Mouse (Mus musculus) liver, adult 2 months (tissue): Measurements from ENCODE around the gene Hes2. TPM values are rescaled to one million over a fixed set of nuclear protein-coding genes. Genes with fewer than 3 reads are reported as not detected.

Experiments used
- DNase-seq: peaks from one replicate; pipeline ENCODE4 v3.0.0-alpha.2; 2011; ENCODE audit warnings: low read depth, low spot score; ENCODE audit errors: extremely low read depth
- H3K27ac ChIP-seq: fragments of 200-500 bp; replicated peaks from 2 replicates; pipeline ENCODE4 v1.5.1; 2012; ENCODE audit warnings: low read depth, mild to moderate bottlenecking, control low read depth, inconsistent platforms, low read length; ENCODE audit not compliant: insufficient read depth
- H3K27me3 ChIP-seq: fragments of 200-500 bp; 2 replicates; pipeline ENCODE4 v1.6.1; 2012; ENCODE audit warnings: mild to moderate bottlenecking, moderate library complexity, low read length, inconsistent platforms; ENCODE audit not compliant: control insufficient read depth, insufficient read depth
- H3K36me3 ChIP-seq: fragments of 200-500 bp; 2 replicates; pipeline ENCODE4 v1.6.1; 2012; ENCODE audit warnings: low read length, inconsistent platforms; ENCODE audit not compliant: control insufficient read depth, insufficient read depth
- H3K4me1 ChIP-seq: fragments of 200-500 bp; 2 replicates; pipeline ENCODE4 v1.6.1; 2011; ENCODE audit warnings: low read length; ENCODE audit not compliant: control insufficient read depth, insufficient read depth
- H3K4me3 ChIP-seq: fragments of 200-500 bp; 2 replicates; pipeline ENCODE4 v1.5.1; 2011; ENCODE audit warnings: low read depth, mild to moderate bottlenecking, control low read depth, low read length, moderate library complexity; ENCODE audit not compliant: insufficient read depth
- H3K79me2 ChIP-seq: fragments of 200-500 bp; 2 replicates; pipeline ENCODE4 v1.6.1; 2012; ENCODE audit warnings: inconsistent platforms, mild to moderate bottlenecking, low read length, moderate library complexity; ENCODE audit not compliant: control insufficient read depth, insufficient read depth
- H3K9ac ChIP-seq: fragments of 200-500 bp; 2 replicates; pipeline ENCODE4 v1.6.1; 2012; ENCODE audit warnings: low read depth, mild to moderate bottlenecking, control low read depth, inconsistent platforms, low read length
- CTCF ChIP-seq: fragments of 200-500 bp; IDR thresholded peaks from 2 replicates; pipeline ENCODE4 v1.5.1; 2011; ENCODE audit warnings: low read depth, low read length, control low read depth
- POLR2A ChIP-seq: fragments of 200-500 bp; IDR thresholded peaks from 2 replicates; pipeline ENCODE4 v1.6.1; 2011; ENCODE audit warnings: low read length, control low read depth; ENCODE audit not compliant: insufficient read depth; ENCODE audit errors: extremely low read depth
- WGBS: fragments of 180-500 bp; shearing (Covaris S2); methylation state at CpG from one replicate; pipeline ENCODE4 v1.1.7; 2018; 5-methylcytosine and 5-hydroxymethylcytosine counted together
- polyA plus RNA-seq: library from polyadenylated mRNA; depleted of rRNA; stranded (reverse); fragments of >200 nt; gene quantifications from 2 replicates; pipeline ENCODE4 v1.2.3, GENCODE M21; 2012; rRNA removed
- total RNA-seq: library from RNA; depleted of rRNA; stranded (reverse); fragments of >200 nt; gene quantifications from 2 replicates; pipeline ENCODE4 v1.2.3, GENCODE M21; 2014; rRNA removed

The Hes2 gene
- total and polyA plus RNA-seq, 2 experiments, result not detected

- Histone ChIP-seq H3K4me3 (no peak overlapping the region), H3K79me2 (peaks cover 12% of the 10 kb centered on the region; the same call in 1 of the 2 replicates), H3K27me3 (no peaks in the 10 kb centered on the region), H3K4me1 (peaks cover 10% of the 10 kb centered on the region), H3K36me3 (no peaks in the 10 kb centered on the region), H3K9ac (no peak overlapping the region), H3K27ac (no peak overlapping the region)
- TF ChIP-seq POLR2A, result no peak
- no peak for TF ChIP-seq CTCF
- no peak for DNase-seq
- 94% methylated on average over 3 of the region's 3 CpGs for WGBS
Measured at GRCm38 (mm10) chr4:152202905-152203304, 44.2 kb downstream of the Hes2 start.

GRCm38 (mm10) chr4:152204663-152205062 is 46.0 kb downstream of the Hes2 start:
- H3K27me3 ChIP-seq, result no peaks in the 10 kb centered on the region
- H3K4me1 ChIP-seq, result peaks cover 9% of the 10 kb centered on the region
- TF ChIP-seq POLR2A (no peak), CTCF (no peak)
- no peak for DNase-seq
- no peak overlapping the region for H3K4me3 ChIP-seq
- no peaks in the 10 kb centered on the region for H3K36me3 ChIP-seq
- H3K27ac ChIP-seq, result no peak overlapping the region
- H3K79me2 ChIP-seq, result peaks cover 12% of the 10 kb centered on the region; the same call in 1 of the 2 replicates
- WGBS, result 77% methylated on average over 6 of the region's 6 CpGs
- no peak overlapping the region for H3K9ac ChIP-seq

- no peak for DNase-seq
- Histone ChIP-seq H3K4me1 (no peaks in the 10 kb centered on the region), H3K27me3 (no peaks in the 10 kb centered on the region), H3K36me3 (no peaks in the 10 kb centered on the region), H3K9ac (no peak overlapping the region), H3K79me2 (peaks cover 3% of the 10 kb centered on the region; the same call in 1 of the 2 replicates), H3K27ac (no peak overlapping the region), H3K4me3 (no peak overlapping the region)
- 86% methylated on average over 6 of the region's 6 CpGs for WGBS
- no peak for TF ChIP-seq POLR2A
- TF ChIP-seq CTCF, result no peak
Measured at GRCm38 (mm10) chr4:152206199-152206598, 47.5 kb downstream of the Hes2 start.

- Histone ChIP-seq H3K79me2 (peaks cover under 1% of the 10 kb centered on the region; the same call in 1 of the 2 replicates), H3K27ac (no peak overlapping the region), H3K4me3 (no peak overlapping the region), H3K9ac (no peak overlapping the region), H3K27me3 (no peaks in the 10 kb centered on the region), H3K36me3 (no peaks in the 10 kb centered on the region), H3K4me1 (peaks cover 7% of the 10 kb centered on the region; the same call in 1 of the 2 replicates)
- DNase-seq, result no peak
- WGBS, result 52% methylated on average over 4 of the region's 4 CpGs
- TF ChIP-seq POLR2A (no peak), CTCF (no peak)
Measured at GRCm38 (mm10) chr4:152209623-152210022, 51.0 kb downstream of the Hes2 start.

Other genes starting within 250 kb of the Hes2 start
- gene Dnajc11, start 225.2 kb upstream of the Hes2 start, total RNA-seq, result 23.9 and 27.4 TPM in 2 replicates
- gene Dnajc11, start 225.2 kb upstream of the Hes2 start, polyA plus RNA-seq, result 47.9 and 52.6 TPM in 2 replicates
- 7.9 and 8.0 TPM in 2 replicates for gene Thap3, start 169.9 kb upstream of the Hes2 start, total RNA-seq
- gene Thap3, start 169.9 kb upstream of the Hes2 start, polyA plus RNA-seq, result 20.8 and 24.1 TPM in 2 replicates
- gene Phf13, start 162.6 kb upstream of the Hes2 start, total RNA-seq, result 1.3 and 1.4 TPM in 2 replicates
- gene Phf13, start 162.6 kb upstream of the Hes2 start, polyA plus RNA-seq, result 1.9 and 2.7 TPM in 2 replicates
- gene Klhl21, start 150.1 kb upstream of the Hes2 start, total RNA-seq, result 25.8 and 30.8 TPM in 2 replicates
- gene Klhl21, start 150.1 kb upstream of the Hes2 start, polyA plus RNA-seq, result 21.8 and 23.9 TPM in 2 replicates
- gene Zbtb48, start 131.2 kb upstream of the Hes2 start, total RNA-seq, result 12.0 and 16.0 TPM in 2 replicates
- 11.8 and 16.6 TPM in 2 replicates for gene Zbtb48, start 131.2 kb upstream of the Hes2 start, polyA plus RNA-seq
- gene Tas1r1, start 120.3 kb upstream of the Hes2 start, total RNA-seq, result not detected in 2 replicates
- gene Tas1r1, start 120.3 kb upstream of the Hes2 start, polyA plus RNA-seq, result not detected in 2 replicates
- gene Nol9, start 119.5 kb upstream of the Hes2 start, total RNA-seq, result 6.1 and 7.7 TPM in 2 replicates
- gene Nol9, start 119.5 kb upstream of the Hes2 start, polyA plus RNA-seq, result 9.8 and 12.3 TPM in 2 replicates
- gene Plekhg5, start 86.4 kb upstream of the Hes2 start, total RNA-seq, result 2.4 and 3.2 TPM in 2 replicates
- gene Plekhg5, start 86.4 kb upstream of the Hes2 start, polyA plus RNA-seq, result 3.2 and 6.6 TPM in 2 replicates
- gene Tnfrsf25, start 42.9 kb upstream of the Hes2 start, total RNA-seq, result 0.13 and 0.28 TPM in 2 replicates
- 0.54 and 0.72 TPM in 2 replicates for gene Tnfrsf25, start 42.9 kb upstream of the Hes2 start, polyA plus RNA-seq
- 0.20 and 0.28 TPM in 2 replicates for gene Espn, start 6.5 kb upstream of the Hes2 start, total RNA-seq
- gene Espn, start 6.5 kb upstream of the Hes2 start, polyA plus RNA-seq, result 0.47 and 1.4 TPM in 2 replicates
- 9.3 and 10.7 TPM in 2 replicates for gene Acot7, start 19.3 kb downstream of the Hes2 start, total RNA-seq
- 18.4 and 20.8 TPM in 2 replicates for gene Acot7, start 19.3 kb downstream of the Hes2 start, polyA plus RNA-seq
- gene Gpr153, start 115.4 kb downstream of the Hes2 start, total RNA-seq, result 0.46 and 0.54 TPM in 2 replicates
- gene Gpr153, start 115.4 kb downstream of the Hes2 start, polyA plus RNA-seq, result 0.98 and 1.1 TPM in 2 replicates
- not detected in 2 replicates for gene Hes3, start 132.8 kb downstream of the Hes2 start, total RNA-seq
- gene Hes3, start 132.8 kb downstream of the Hes2 start, polyA plus RNA-seq, result not detected in 2 replicates
- gene Icmt, start 138.4 kb downstream of the Hes2 start, total RNA-seq, result 13.2 and 14.9 TPM in 2 replicates
- gene Icmt, start 138.4 kb downstream of the Hes2 start, polyA plus RNA-seq, result 16.5 and 17.6 TPM in 2 replicates
- not detected in 2 replicates for gene Rnf207, start 160.1 kb downstream of the Hes2 start, total RNA-seq
- 0.13 TPM in 1 of 2 replicates, not detected in the other for gene Rnf207, start 160.1 kb downstream of the Hes2 start, polyA plus RNA-seq
- 170 and 199 TPM in 2 replicates for gene Rpl22, start 166.9 kb downstream of the Hes2 start, total RNA-seq
- gene Rpl22, start 166.9 kb downstream of the Hes2 start, polyA plus RNA-seq, result 22.2 and 22.9 TPM in 2 replicates
- under 0.01 TPM in 1 of 2 replicates, not detected in the other for gene Chd5, start 179.8 kb downstream of the Hes2 start, total RNA-seq
- gene Chd5, start 179.8 kb downstream of the Hes2 start, polyA plus RNA-seq, result not detected in 2 replicates